Mouse (Mus musculus) common myeloid progenitor, adult 5-6 weeks (primary cell): Measurements from ENCODE around the gene Obsl1. TPM values are rescaled to one million over a fixed set of nuclear protein-coding genes. Genes with fewer than 3 reads are reported as not detected.
A peak's percentile ranks its signal among the peaks of the same experiment; 100 is the strongest.

ENCODE experiments used
- ATAC-seq: replicated peaks from 2 replicates; pipeline ENCODE4 v1.8.0; 2016; ENCODE audit warnings: low read depth, mild to moderate bottlenecking, moderate TSS enrichment, inconsistent platforms; ENCODE audit not compliant: poor library complexity, severe bottlenecking
- total RNA-seq: library from RNA; stranded (forward); fragments of 200-1000, 187-1606 nt; gene quantifications from 2 replicates; pipeline ENCODE4 v1.2.3, GENCODE M21; 2017

The Obsl1 gene
- total RNA-seq, 1 experiment from 2014 or later, result 2.7 TPM

DNA sequence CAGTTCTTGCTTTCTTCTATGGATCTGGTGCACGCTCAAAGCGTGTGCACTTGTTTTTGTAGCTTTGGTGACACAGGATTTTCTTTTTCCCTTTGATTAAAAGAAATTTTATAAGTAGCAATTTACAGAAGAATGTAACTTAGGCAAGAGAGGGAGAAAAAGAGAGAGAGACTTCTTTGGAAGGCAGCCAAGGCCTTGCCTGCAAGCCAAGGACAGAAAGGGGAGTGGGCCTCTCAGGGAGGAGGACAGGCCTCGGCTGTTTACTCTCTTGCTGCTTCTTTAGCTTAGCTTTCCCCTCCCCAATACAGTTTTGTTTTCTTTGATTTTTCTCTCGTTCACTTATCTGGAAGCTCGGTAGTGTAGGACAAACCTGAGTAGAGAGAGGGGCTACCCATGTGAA lies 13.3 kb upstream of the Obsl1 start:
- ATAC-seq, result no peak

GRCm38 (mm10) chr1:75518427-75518826 lies 12.2 kb upstream of the Obsl1 start:
- ATAC-seq, result no peak

DNA sequence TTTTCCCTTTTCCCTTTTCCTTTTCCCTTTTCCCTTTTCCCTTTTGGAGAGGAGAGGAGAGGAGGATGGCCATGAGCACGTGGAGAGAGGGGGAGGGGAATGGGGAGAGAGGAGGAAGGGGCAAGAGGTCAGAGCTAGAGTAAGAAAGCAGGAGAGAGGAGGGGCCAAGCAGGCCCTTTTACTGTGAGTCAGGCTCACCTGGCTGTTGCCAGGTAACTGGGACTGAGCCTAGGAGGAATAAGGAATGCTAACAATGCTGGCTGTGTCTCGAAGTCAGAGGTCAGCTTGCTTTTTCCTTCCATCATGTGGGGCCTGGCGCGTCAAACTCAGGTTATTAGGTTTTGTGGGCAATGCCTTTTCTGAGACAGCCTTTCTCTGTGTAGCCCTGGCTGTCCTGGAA lies 11.7 kb upstream of the Obsl1 start:
- ATAC-seq, result no peak

DNA sequence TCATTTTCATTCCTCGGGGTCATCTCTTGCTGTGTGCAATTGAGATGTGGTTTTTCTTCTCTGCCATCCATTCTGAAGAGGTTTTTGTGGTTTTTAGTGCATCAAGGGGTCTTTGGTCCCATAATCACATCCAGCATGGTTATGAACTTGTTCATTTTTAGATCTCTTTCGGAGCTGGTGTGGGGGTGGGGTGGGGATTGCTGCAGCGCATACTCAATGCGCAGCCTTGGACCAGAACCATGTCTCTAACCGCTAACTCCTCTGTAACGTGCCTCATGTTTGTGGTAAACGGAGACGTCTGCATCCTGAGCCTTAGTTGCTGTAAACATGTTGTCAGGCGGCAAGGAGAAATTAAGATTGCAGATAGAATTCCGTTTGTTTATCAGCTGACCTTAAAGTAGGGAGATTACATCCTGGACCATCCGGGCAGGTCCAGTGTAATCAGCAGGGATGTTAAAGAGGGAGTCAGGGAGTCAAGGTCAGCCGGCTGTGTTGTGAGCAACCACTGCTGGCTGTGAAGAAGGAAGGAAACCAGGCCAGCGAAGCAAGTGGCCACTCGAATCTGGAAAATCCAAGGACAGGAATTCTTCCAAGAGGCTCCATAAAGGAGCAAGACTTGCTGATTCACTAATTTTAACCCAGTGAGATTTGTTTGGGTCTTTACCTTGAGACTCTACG lies 10.6 kb upstream of the Obsl1 start:
- ATAC-seq, result no peak

DNA sequence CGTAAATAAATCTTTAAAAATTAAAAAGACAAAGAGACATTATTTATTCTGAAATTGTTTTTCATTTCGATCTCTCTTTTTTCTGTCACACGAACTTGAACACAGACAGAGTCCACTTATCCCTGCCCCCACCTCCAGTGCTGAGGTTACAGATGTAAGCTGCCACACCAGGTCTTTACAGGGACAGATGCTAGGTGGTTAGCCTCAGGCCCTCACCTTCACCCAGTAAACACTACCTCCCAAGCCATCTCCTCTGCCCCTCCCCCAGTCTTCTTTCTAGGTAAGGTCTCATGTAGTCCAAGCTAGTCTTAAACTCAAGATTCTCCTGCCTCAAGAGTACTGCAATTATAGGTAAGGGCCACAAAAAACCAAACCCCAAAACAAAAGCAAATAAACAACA lies 6.3 kb upstream of the Obsl1 start:
- ATAC-seq, result no peak

DNA sequence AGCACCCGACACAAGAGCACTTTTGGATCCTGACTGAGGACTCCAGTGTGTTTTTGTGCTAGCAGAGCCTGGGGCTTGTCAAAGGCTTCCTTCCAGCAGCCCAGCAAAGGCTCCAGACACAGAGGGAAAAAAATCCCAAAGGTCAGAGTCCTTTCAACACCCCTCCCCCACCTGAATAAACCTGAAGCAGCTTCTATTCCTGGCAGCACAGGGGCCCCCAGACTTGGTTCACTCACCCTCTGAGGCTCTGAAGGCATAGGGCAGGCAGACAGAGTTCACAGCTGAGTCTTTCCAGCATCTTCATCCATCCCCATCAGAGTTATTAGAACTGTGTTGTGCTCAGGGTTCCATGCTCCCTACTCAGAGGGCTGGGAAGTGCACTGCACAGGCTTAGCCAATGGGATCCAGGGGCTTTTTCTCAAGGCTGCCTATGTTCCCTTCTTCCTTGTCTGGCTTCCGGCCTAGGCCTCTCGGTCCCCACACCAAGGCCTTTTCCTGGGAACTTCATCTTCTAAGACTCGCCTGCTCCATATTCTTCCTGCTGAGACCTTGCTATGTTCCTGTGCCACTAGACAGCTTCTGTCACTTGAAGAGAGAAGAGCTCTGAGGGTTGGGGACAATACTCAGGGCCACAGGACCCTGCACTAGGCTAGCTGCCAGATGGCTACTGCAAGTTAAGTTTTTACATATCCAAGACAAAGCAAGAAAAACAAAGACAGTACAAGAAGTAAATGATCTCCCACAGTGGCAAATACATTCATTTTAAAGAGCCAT lies 5.4 kb upstream of the Obsl1 start:
- no peak for ATAC-seq

DNA sequence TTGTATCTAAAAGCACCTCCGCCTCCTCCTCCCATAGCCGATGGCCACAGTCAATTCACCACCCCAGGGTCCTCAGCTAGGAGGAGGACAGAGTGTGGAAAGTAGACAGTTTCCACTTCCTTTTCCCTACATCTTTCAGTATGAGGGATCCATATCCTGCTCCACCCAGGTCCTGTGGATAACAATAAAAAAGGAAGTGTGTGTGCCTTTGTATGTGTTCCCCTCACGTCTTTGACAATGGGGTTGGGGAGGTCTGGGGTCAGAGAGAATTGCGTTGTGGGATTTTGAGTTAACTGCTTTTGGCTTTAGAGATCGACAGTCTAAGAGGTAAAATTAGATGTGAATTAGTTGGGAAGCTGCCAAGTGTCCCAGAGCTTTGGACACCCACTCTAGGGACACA lies 3.9 kb upstream of the Obsl1 start:
- ATAC-seq, result no peak

GRCm38 (mm10) chr1:75509586-75509985 lies 3.3 kb upstream of the Obsl1 start:
- ATAC-seq, result no peak

GRCm38 (mm10) chr1:75507006-75507405 lies 754 bp upstream of the Obsl1 start, which contains the start of gene Inha:
Inha (plus strand) TSS chr1:75507077.
- ATAC-seq, result no peak

DNA sequence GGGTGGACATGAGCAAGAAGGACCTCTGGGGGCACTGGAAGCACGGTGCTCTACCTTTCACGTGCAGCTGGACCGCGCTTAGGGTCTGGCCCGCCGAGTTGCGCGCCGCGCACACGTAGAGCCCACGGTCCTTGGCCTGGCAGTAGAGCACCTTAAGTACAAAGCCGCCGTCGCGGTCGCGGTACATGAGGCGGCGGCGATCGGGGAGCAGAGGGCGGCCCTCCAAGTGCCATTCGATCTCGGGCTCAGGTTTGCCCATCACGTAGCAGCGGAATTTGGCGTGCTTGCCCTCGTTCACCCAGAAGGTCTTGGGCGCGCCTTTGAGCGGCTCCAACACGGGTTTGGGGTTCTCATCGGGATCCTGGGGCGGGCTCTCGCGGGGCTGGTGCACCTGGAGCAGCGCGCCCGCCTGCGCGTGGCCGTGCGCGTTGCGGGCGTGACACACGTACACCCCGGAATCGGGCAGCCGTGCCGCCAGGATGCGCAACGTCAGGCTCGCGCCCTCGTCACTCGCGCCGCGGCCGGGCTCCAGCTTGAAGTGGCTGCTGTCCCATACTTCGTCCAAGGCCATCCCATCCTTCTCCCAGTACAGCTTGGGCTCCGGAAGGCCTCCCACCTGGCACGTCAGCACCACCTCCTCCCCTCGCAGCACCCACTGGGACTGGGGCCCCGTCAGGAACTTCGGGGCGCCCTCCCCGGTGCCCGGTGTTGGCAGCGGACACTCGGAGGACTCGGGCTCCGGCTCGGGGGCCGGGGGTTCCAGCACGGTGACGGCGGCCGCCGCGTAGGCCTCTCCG lies 895 bp downstream of the Obsl1 start:
- peak; percentile 30; the same call in 1 of the 2 replicates for ATAC-seq

DNA sequence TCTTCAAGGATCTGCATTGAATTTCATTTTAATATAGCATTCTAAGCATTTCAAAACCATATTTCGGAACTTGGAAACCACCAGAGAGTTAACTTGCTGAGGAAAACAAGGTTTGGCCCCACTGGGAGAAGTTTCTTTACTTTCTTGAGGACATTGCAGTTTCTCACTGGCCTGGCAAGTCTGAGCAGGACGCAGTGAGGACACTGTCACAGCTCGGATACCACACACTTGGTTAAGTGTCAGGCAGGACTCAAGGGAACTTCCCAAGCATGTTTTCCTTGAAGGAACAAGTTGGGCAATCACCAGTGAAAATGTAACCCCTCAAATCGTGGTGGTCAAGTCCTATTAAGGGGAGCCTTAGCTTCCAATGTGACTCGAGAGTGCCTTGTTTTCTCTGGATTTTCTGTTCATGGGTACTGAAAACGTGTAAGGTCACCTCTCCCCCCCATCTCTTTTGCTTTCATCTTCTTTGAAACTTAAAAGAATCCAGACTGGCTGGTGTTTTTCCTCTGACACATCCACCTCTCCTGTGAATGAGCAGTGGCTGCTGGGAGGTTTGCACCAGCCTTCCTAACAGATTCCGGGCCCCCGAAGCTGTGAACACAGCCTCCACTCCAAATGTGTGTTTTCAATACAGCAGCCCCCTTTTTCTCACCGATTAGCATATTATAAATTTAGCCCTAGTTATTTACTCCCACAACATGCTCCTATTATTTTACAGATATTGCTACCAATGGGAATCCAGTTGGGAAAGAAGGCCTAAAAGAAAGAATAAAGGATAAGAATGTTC lies 1.8 kb downstream of the Obsl1 start:
- no peak for ATAC-seq

GRCm38 (mm10) chr1:75503651-75503980 lies 2.6 kb downstream of the Obsl1 start:
- ATAC-seq, result no peak

- ATAC-seq, result no peak
Observed at GRCm38 (mm10) chr1:75502945-75503650, 3.2 kb downstream of the Obsl1 start.

DNA sequence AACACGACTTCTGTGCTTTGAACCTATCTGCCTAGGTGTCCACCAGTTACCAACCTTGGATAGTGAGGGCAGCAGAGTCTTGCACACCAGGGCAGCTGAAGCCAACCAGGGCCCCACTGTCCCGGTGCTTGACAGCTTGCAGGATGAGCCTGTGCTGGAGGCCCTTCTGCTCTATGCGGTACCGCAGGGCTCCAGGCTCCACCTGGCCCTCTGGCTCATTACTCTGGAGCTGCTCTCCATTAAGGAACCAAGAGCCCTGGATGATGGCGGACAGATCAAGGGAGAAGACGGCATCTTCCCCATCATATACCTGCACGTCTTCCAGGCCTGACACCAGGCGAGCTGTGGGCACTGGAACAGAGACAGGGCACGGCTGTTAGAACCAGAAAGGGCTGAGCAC lies 4.3 kb downstream of the Obsl1 start:
- ATAC-seq, result no peak

- no peak for ATAC-seq
Observed at GRCm38 (mm10) chr1:75499441-75499840, 6.8 kb downstream of the Obsl1 start.

DNA sequence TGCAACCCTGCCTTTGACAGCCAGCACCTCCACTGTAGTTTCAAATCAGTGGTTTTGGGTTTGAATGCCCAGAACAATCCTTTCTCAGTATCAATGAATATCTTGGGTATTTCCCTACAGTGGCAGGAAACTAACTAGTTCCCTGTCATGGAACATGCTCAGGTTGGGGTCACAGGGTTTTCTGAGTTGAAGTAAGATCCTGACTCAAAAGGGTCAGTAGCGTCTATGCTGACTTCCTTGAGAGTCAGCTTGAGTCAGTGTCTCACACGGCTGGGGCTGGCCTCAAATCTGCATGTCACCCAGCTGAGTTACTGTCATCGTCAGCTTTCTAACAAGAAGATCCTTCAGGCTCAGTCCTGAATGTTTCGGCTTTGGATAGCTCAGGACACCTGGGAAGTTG lies 7.4 kb downstream of the Obsl1 start:
- ATAC-seq, result no peak

- ATAC-seq, result peak; percentile 84
Observed at GRCm38 (mm10) chr1:75494878-75495548, 11.2 kb downstream of the Obsl1 start.

DNA sequence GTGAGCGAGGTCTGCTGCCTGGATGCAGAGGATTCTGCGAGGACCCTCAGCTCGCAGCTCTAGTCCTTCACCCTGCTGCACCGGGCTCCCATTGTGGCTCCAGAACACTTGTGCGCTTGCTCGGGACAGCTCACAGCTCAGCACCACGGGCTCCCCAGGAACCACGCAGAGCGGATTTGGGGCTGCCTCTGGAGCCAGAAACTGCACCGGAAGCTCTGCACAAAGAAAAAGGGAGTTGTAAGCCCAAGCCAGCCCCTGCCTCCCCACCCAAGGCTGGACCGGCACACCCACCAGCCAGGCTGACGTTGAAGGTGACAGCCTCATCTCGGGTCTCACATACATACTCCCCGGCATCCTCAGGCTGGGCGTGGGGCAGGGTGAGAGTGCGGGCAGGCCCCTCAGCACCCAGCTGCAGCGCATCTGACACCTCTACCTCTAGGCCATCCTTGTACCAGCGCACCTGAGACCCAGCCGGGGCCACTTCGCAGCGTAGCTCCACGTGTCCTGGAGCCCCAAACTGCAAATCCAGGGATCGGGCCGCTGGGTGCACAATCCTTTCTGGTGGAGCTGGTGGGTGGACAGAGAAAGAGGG lies 13.6 kb downstream of the Obsl1 start:
- ATAC-seq, result no peak
